Mouse (Mus musculus): ENCODE results near the gene Phb.
"Not testable (repeated sequence)": the region's sequence is repeated elsewhere in the genome, so short reads cannot be mapped to it uniquely, and the experiment has no call there.

Gene Phb

GRCm38 (mm10) chr11:95650981-95651380 is 15.8 kb upstream of the Phb start:
- DNase-seq (ENCODE audit: low read depth), result peak; percentile 91

GRCm38 (mm10) chr11:95657449-95657848 is 9.3 kb upstream of the Phb start:
- DNase-seq (ENCODE audit: low read depth), result no peak

GRCm38 (mm10) chr11:95667177-95667576 is 420 bp downstream of the Phb start:
- no peak for DNase-seq (ENCODE audit: low read depth)

GRCm38 (mm10) chr11:95668086-95668485 is 1.3 kb downstream of the Phb start:
- DNase-seq (ENCODE audit: low read depth), result not testable (repeated sequence)

GRCm38 (mm10) chr11:95675498-95675897 is 8.7 kb downstream of the Phb start:
- no peak for DNase-seq (ENCODE audit: low read depth)

- peak; percentile 36 for DNase-seq (ENCODE audit: low read depth)
Measured at GRCm38 (mm10) chr11:95676307-95676706, 9.6 kb downstream of the Phb start.

- DNase-seq (ENCODE audit: low read depth), result no peak
Measured at GRCm38 (mm10) chr11:95677925-95678701, 11.4 kb downstream of the Phb start.

GRCm38 (mm10) chr11:95681995-95682601 is 15.3 kb downstream of the Phb start:
- peak; percentile 32 for DNase-seq (ENCODE audit: low read depth)

GRCm38 (mm10) chr11:95682946-95683345 is 16.2 kb downstream of the Phb start:
- DNase-seq (ENCODE audit: low read depth), result no peak

- DNase-seq (ENCODE audit: low read depth), result peak; percentile 44
Measured at GRCm38 (mm10) chr11:95686031-95686430, 19.3 kb downstream of the Phb start.

- no peak for DNase-seq (ENCODE audit: low read depth)
Measured at GRCm38 (mm10) chr11:95687084-95687656, 20.4 kb downstream of the Phb start.

GRCm38 (mm10) chr11:95688515-95688914 is 21.8 kb downstream of the Phb start:
- DNase-seq (ENCODE audit: low read depth), result no peak

- no peak for DNase-seq (ENCODE audit: low read depth)
Measured at GRCm38 (mm10) chr11:95688981-95689380, 22.2 kb downstream of the Phb start.

- DNase-seq (ENCODE audit: low read depth), result no peak
Measured at GRCm38 (mm10) chr11:95689544-95689943, 22.8 kb downstream of the Phb start.

GRCm38 (mm10) chr11:95698541-95698940 is 31.8 kb downstream of the Phb start:
- DNase-seq (ENCODE audit: low read depth), result no peak

GRCm38 (mm10) chr11:95700778-95701739 is 34.3 kb downstream of the Phb start:
- no peak for DNase-seq (ENCODE audit: low read depth)

- DNase-seq (ENCODE audit: low read depth), result no peak
Measured at GRCm38 (mm10) chr11:95704032-95704969, 37.5 kb downstream of the Phb start.

- DNase-seq (ENCODE audit: low read depth), result no peak
Measured at GRCm38 (mm10) chr11:95704970-95705330, 38.2 kb downstream of the Phb start.

GRCm38 (mm10) chr11:95709534-95710040 is 42.8 kb downstream of the Phb start:
- no peak for DNase-seq (ENCODE audit: low read depth)

GRCm38 (mm10) chr11:95710478-95710877 is 43.7 kb downstream of the Phb start:
- no peak for DNase-seq (ENCODE audit: low read depth)

- no peak for DNase-seq (ENCODE audit: low read depth)
Measured at GRCm38 (mm10) chr11:95712085-95712562, 45.4 kb downstream of the Phb start.

All from fibroblast of lung, adult 2 months (primary cell).